Mouse (Mus musculus) thymus, adult 2 months (tissue): Measurements from ENCODE around the gene Srgap2. TPM values are rescaled to one million over a fixed set of nuclear protein-coding genes. Genes with fewer than 3 reads are reported as not detected.

Experiments used
- DNase-seq: peaks from one replicate; pipeline ENCODE4 v3.0.0; 2021
- H3K27ac ChIP-seq: fragments of 200-500 bp; 2 replicates; pipeline ENCODE4 v1.5.1; 2012; ENCODE audit warnings: low read length, control low read depth; ENCODE audit not compliant: control insufficient read depth, insufficient read depth
- H3K27me3 ChIP-seq: fragments of 200-500 bp; 2 replicates; pipeline ENCODE4 v1.6.1; 2012; ENCODE audit warnings: mild to moderate bottlenecking, low read length, moderate library complexity, mixed read lengths; ENCODE audit not compliant: control insufficient read depth, insufficient read depth
- H3K36me3 ChIP-seq: fragments of 200-500 bp; 2 replicates; pipeline ENCODE4 v1.6.1; 2012; ENCODE audit warnings: mild to moderate bottlenecking, low read length, moderate library complexity; ENCODE audit not compliant: control insufficient read depth, insufficient read depth
- H3K4me1 ChIP-seq: fragments of 200-500 bp; replicated peaks from 2 replicates; pipeline ENCODE4 v1.6.1; 2012; ENCODE audit warnings: low read length; ENCODE audit not compliant: control insufficient read depth, insufficient read depth
- H3K4me3 ChIP-seq: fragments of 200-500 bp; 2 replicates; pipeline ENCODE4 v1.5.1; 2012; ENCODE audit warnings: mild to moderate bottlenecking, low read length, control low read depth, moderate library complexity; ENCODE audit not compliant: control insufficient read depth, insufficient read depth
- CTCF ChIP-seq: fragments of 200-500 bp; IDR thresholded peaks from 2 replicates; pipeline ENCODE4 v1.5.1; 2012; ENCODE audit warnings: mild to moderate bottlenecking, control low read depth, low read length, moderate library complexity, borderline replicate concordance; ENCODE audit not compliant: control insufficient read depth, poor library complexity, insufficient read depth; ENCODE audit errors: extremely low read depth
- POLR2A ChIP-seq: fragments of 200-500 bp; IDR thresholded peaks from 2 replicates; pipeline ENCODE4 v1.6.1; 2012; ENCODE audit warnings: mild to moderate bottlenecking, low read length, control low read depth, moderate library complexity; ENCODE audit not compliant: control insufficient read depth, poor library complexity, insufficient read depth; ENCODE audit errors: extremely low read depth
- WGBS: fragments of 180-500 bp; shearing (Covaris S2); methylation state at CpG from one replicate; pipeline ENCODE4 v1.1.7; 2018; 5-methylcytosine and 5-hydroxymethylcytosine counted together
- polyA plus RNA-seq: library from polyadenylated mRNA; depleted of rRNA; stranded (reverse); fragments of >200 nt; gene quantifications from 2 replicates; pipeline ENCODE4 v1.2.3, GENCODE M21; 2012

Srgap2 gene
- polyA plus RNA-seq, 1 experiment = 28.3 TPM

GRCm38 (mm10) chr1:131446577-131446976, 80.6 kb downstream of the Srgap2 start:
- no peak overlapping the region for H3K27ac ChIP-seq
- H3K27me3 ChIP-seq = no peaks in the 10 kb centered on the region
- H3K36me3 ChIP-seq = no peaks in the 10 kb centered on the region
- WGBS = 69% methylated on average over 4 of the region's 4 CpGs
- TF ChIP-seq POLR2A (no peak), CTCF (no peak)
- DNase-seq = no peak
- no peak overlapping the region for H3K4me3 ChIP-seq
- no peaks in the 10 kb centered on the region; the same call in 1 of the 2 replicates for H3K4me1 ChIP-seq

- no peaks in the 10 kb centered on the region for H3K36me3 ChIP-seq
- H3K27ac ChIP-seq = no peak overlapping the region
- 53% methylated on average over 11 of the region's 11 CpGs for WGBS
- no peak for DNase-seq
- TF ChIP-seq POLR2A (no peak), CTCF (no peak)
- H3K4me3 ChIP-seq = no peak overlapping the region
- H3K4me1 ChIP-seq = 0 out of 2 replicates have a peak, but pooled peaks cover 4% of the 10 kb centered on the region
- H3K27me3 ChIP-seq = no peaks in the 10 kb centered on the region
These were observed 88.6 kb downstream of the Srgap2 start for GRCm38 (mm10) chr1:131438556-131438955.

DNA sequence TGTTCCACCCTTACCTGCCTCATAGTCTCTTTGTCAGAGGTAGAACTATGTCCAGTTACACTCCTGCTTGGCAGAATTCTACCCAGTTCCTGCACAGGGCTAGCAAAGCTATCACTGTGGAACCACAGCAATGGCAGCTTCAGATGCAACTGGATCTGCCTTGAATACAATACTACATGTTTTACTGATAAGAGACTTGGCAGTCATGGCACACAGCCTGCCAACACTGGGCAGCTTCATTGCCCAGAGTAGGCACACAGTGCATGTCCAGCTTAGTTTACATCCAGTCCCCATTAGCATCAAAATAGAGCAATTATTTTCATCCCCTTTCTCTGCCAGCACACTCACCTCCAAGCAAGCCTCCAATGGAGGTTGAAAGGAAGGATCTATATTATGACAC, 89.2 kb downstream of the Srgap2 start:
- no peak for DNase-seq
- no peak overlapping the region for H3K4me3 ChIP-seq
- H3K27ac ChIP-seq = no peak overlapping the region
- TF ChIP-seq CTCF (no peak), POLR2A (no peak)
- no peaks in the 10 kb centered on the region for H3K27me3 ChIP-seq
- 0 out of 2 replicates have a peak, but pooled peaks cover 4% of the 10 kb centered on the region for H3K4me1 ChIP-seq
- no peaks in the 10 kb centered on the region for H3K36me3 ChIP-seq

- Histone ChIP-seq H3K4me1 (peaks cover 6% of the 10 kb centered on the region), H3K27ac (no peak overlapping the region), H3K4me3 (no peak overlapping the region), H3K36me3 (no peaks in the 10 kb centered on the region), H3K27me3 (no peaks in the 10 kb centered on the region)
- no peak for DNase-seq
- 96% methylated on average over 7 of the region's 7 CpGs for WGBS
- TF ChIP-seq POLR2A (no peak), CTCF (no peak)
These were observed 90.5 kb downstream of the Srgap2 start for GRCm38 (mm10) chr1:131436609-131437008.

DNA sequence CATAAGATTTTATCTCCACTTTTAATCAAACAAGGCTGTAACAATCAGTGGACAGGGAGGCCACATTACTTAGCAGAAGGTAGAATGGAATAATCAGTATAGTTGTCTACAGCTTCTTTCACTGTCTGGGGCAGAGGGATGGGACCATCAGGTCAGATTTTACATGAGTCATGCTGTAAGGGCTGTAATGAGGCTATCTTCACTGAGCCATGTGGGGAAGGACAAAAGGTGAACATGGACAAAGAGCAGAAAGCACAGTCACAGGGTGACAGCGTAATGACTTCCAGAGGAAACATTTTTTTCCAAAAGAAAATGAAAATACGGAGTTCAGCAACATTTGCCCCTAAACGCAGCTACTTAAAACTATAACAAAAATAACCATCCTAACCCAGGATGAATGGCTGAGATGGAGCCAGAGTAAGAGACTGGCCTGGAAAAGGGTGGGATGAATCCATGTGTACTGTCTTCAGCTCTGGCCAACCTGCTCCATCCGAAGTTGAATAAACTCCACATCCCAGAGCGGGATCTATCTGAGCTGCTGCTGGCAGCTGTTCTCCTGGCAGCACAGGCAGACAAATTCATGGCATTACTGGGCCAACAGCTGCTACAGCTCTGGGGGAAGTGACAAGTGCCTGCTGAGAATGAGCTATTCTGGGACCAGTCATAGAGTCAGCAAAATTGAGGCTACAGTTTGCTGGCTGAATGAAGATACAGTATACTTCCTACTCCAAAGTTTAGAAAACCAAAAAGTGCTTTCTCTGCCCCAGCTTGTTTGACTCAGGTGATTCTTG, 95.5 kb downstream of the Srgap2 start:
- no peak overlapping the region for H3K4me3 ChIP-seq
- H3K4me1 ChIP-seq = peaks cover 2% of the 10 kb centered on the region
- WGBS = 70% methylated on average over 5 of the region's 5 CpGs
- no peaks in the 10 kb centered on the region for H3K36me3 ChIP-seq
- peak overlapping the region; percentile 57; the same call in 1 of the 2 replicates for H3K27ac ChIP-seq
- no peaks in the 10 kb centered on the region for H3K27me3 ChIP-seq
- TF ChIP-seq POLR2A = no peak
- no peak for TF ChIP-seq CTCF
- peak; percentile 30 for DNase-seq

- H3K4me1 ChIP-seq = peaks cover 2% of the 10 kb centered on the region
- H3K4me3 ChIP-seq = no peak overlapping the region
- TF ChIP-seq CTCF (no peak), POLR2A (no peak)
- WGBS = 6% methylated on average over 5 of the region's 5 CpGs
- H3K27ac ChIP-seq = peak overlapping the region; percentile 58
- H3K36me3 ChIP-seq = no peaks in the 10 kb centered on the region
- H3K27me3 ChIP-seq = no peaks in the 10 kb centered on the region
- DNase-seq = peak; percentile 35
These were observed 99.9 kb downstream of the Srgap2 start for GRCm38 (mm10) chr1:131427140-131427821.

- DNase-seq = no peak
- 97% methylated on average over 3 of the region's 3 CpGs for WGBS
- Histone ChIP-seq H3K4me3 (no peak overlapping the region), H3K4me1 (no peaks in the 10 kb centered on the region), H3K27me3 (no peaks in the 10 kb centered on the region), H3K36me3 (no peaks in the 10 kb centered on the region), H3K27ac (no peak overlapping the region)
- TF ChIP-seq POLR2A (no peak), CTCF (no peak)
These were observed 104.1 kb downstream of the Srgap2 start for GRCm38 (mm10) chr1:131423061-131423460.
